Mouse (Mus musculus) spleen, adult 2 months (tissue): ENCODE data around the gene Pde2a.

ENCODE experiments used
- CTCF ChIP-seq: fragments of 200-500 bp; IDR thresholded peaks from 2 replicates; pipeline ENCODE4 v1.5.1; 2011; ENCODE audit warnings: mild to moderate bottlenecking, inconsistent platforms; ENCODE audit not compliant: insufficient read depth, insufficient read length, insufficient replicate concordance; ENCODE audit errors: extremely low read depth
- POLR2A ChIP-seq: fragments of 200-500 bp; IDR thresholded peaks from 2 replicates; pipeline ENCODE4 v1.6.1; 2011; ENCODE audit warnings: low read depth, low read length, inconsistent platforms

DNA sequence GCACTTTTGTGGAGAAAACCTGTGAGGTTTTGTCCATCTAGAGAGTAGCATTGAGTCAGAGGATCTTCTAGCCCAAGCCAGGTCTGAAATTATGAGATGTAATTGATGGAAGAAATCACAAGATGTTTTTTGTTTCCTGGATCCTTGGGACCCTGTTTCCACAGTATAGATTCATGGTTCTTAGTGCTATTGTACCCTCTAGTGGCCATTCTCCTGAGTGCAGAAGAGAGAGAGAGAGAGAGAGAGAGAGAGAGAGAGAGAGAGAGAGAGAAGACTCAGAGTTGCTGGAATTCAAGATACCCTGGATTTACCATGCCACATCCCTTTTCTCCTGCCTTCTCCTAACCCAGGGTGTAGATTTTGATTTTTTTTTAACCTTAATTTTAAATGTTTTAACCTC is 47.3 kb upstream of the Pde2a start:
- TF ChIP-seq CTCF (no peak), POLR2A (no peak)
